Mouse (Mus musculus) kidney, adult 8-10 months (tissue): Measurements from ENCODE around the gene Anxa5.

Experiments
- DNase-seq, 2 experiments: peaks; one replicate each; pipeline ENCODE4 v3.0.0; 2022

Anxa5 gene

DNA sequence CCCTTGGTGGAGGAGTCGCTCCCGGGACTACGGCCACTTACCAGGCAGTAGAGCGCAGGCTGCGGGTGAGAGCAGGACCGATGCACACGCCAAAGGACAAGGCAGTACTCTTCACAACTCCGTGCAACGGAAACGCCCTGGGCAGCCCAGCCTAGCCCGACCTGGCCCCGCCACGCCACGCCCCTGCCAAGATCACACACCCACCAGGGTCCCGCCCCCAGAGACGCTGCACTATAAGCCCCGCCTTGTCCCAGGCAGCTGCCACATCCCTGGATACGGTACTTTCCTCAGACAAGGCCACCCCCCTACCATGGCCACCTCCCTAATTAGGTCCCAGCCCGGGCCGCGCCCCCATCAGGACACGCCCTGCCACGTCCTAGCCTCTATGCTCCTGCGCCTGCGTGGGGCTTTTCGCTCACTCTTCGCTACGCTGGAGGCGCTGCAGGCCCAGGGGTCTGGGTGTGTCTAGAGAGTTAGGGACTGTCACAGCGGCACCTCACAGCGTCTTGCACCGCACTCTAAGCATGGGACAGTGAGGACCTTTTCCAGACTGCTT is at the start of gene Anxa5, which contains the start of gene 1810062G17Rik:
Gene Anxa5 (minus strand): TSS at position 363 of the 556 bp plus-strand sequence.
Gene 1810062G17Rik (plus strand): TSS at position 406 of the 556 bp plus-strand sequence.
- peak; percentile 97 to 98 for DNase-seq

- DNase-seq, result no peak
Measured at GRCm38 (mm10) chr3:36524466-36524865, 48.8 kb upstream of the Anxa5 start.

DNA sequence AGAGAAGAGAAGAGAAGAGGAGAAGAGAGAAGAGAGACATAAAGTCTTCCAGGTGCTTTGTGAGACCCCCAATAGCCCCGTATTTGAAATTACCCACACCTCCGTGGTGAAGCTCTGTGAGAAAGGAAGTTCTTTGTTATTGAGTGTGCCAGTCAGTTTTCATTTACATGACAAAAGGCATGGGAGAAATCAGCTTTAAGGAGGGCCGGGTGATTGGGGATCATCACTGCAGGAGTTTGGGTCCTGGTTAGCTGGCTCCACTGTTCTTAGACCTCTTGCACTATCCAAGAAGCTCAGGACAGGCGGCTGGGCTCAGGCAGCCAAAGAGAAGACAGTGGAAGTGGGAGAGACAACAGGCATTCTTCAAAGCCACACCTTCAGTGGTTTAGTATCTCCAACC is 46.4 kb upstream of the Anxa5 start:
- DNase-seq, result no peak

- no peak for DNase-seq
Measured at GRCm38 (mm10) chr3:36521073-36522060, 45.7 kb upstream of the Anxa5 start, which contains the start of gene Gm11549. TSS of gene Gm11549 (minus strand) at chr3:36521813.

DNA sequence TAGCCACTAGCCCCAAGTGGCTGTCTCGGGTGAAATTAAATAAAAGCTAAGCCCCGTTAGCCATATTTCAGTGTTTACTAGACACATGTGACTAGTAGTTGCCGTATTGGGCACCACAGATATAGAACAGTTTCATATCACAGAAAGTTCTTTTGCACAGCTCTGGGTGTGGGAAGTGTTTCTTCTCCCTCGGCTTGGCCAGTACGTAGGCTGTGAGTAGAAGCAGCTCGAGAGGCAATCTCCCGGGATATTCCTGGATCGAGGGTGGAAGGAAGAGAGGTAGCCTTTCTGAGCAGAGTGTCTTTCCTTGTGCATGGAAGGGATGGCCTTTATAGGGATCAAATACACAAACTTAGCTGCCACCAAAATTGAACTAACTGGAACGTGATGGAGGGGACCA is 40.5 kb upstream of the Anxa5 start:
- no peak for DNase-seq

- DNase-seq, result no peak
Measured at GRCm38 (mm10) chr3:36511491-36511890, 35.8 kb upstream of the Anxa5 start.

GRCm38 (mm10) chr3:36505809-36506735 is 30.4 kb upstream of the Anxa5 start:
- DNase-seq, result no peak

DNA sequence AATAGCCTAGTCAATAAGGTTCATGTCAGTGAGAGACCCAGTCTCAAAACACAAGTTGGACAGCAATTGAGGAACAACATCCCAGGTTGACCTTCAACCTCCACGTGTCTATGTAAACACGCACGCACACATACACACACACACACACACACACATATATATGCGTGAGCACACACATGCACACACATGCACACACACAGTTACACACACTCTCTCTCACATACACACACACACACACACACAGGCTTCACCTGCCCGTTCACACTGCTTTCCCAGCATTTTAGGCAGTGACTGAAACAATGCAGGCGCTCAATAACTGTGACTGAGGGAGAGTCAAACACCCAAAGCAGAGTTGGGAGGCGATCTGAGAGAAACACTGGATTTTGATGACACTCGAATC is 29.6 kb upstream of the Anxa5 start:
- no peak for DNase-seq

DNA sequence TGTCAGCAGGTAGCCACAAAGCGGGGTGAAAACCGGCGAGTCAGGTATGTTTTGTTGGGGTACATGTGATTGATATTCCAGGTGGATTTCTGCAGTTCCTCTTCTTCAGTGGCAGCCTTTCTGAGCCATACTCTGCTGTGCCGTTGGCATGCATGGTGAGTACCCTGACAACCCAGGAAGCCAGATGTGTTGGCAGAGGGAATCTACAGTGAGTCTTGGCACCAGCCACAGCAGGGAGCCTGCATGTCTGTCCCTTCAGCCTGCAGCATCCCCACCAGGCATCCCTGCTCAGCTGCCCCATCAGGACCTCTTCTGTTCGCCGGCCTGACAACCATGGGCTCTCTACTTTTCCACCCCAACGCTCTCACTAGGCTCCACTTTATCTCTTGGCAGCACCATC is 25.9 kb upstream of the Anxa5 start:
- no peak for DNase-seq

DNA sequence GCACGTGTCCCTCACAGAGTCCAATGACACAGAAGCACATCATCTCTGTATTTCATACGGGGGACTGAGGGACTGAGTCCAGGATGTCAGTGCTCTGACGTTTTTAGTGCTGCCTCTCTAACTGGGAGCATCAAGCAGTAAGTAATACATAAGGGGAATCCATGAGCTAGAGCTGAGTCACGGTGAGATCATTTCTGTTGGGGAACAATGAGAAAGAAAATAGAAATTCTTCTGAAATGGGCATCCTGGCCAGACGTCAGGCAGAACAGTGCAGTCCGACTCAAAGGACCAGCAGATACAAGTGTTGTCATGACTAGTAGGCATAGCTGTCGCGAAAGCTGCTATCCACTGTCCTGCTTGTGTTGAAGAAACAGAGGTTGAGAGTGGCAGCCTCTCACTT is 25.3 kb upstream of the Anxa5 start:
- DNase-seq, result no peak

DNA sequence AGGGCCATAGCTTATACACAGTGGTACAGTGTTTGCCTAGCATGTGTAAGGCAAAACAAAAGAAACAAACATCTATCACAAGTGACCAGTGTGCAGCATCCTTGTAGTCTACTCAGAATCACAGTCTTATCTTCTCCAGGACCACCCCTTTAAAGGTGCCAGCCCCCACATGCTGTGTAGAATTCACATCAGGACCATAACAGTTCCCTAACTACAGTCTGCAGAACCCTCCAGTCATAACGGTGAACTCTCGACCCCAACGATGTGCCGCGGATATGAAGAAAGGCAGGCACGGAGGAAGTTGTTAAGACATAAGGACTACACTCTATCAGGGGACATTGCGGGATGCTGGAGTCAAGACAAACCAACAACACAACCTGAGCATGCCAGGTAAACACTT is 23.7 kb upstream of the Anxa5 start:
- no peak for DNase-seq

DNA sequence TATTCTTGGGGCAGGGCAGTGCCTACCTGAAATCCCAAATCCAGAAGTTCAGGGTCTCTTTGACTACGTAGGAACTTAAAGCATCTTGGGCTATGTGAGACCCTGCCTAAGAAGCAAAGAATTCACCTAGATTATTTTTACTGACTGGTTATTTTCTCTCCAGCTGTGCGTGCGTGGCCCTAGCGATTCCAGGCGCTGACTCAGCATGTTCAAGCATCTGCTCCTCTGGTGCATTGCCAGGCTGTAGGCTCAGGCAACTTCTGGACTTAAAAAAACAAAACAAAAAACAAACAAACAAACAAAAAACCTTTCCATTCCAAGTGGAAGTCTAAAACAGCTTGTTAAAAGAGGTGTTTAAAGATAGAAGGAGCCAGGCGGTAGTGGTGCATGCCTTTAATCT is 22.5 kb upstream of the Anxa5 start:
- no peak for DNase-seq

GRCm38 (mm10) chr3:36496746-36497145 is 21.1 kb upstream of the Anxa5 start:
- DNase-seq, result peak; percentile 34 to 57

DNA sequence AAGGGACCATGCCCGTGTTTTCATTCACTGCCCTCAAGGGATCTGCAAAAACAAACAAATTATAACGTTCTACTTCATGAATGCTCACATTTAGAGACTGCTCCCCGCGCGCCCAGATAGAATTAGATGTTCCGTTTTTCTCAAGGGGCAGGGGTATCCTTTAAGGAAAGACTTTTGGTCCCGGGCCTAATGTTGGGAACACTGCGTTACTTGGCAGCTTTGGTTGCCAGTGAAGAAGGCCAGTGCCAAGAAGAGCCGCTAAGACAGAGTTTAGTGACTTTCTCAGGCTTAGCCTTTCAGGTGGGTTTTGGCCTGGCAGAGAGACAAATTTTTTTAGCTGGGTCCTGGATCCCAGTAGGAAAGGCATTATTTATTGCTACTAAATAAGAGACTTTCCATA is 20.6 kb upstream of the Anxa5 start:
- DNase-seq, result no peak

DNA sequence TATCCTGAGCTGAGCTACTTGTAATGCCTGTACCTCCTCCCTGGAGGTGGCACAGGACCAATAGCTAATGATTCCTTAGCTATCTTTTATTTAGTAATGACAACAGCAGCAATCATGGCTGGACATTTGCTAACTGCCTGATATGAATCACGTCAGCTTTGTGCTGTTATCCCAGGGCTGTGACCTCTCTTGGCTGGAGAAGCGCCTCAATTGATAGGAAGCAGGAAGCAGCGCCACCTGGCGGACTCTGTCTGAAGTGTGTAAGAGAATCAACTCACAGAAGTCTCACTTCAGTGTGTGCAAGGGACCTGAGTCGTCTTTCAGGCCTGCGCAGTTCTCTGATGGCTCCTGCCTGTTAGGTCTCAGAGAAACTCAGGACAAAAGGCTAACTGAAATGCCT is 19.7 kb upstream of the Anxa5 start:
- DNase-seq, result peak; percentile 66 to 91

- DNase-seq, result no peak
Measured at GRCm38 (mm10) chr3:36494613-36495012, 18.9 kb upstream of the Anxa5 start.

GRCm38 (mm10) chr3:36493641-36494283 is 18.1 kb upstream of the Anxa5 start:
- DNase-seq, result no peak

DNA sequence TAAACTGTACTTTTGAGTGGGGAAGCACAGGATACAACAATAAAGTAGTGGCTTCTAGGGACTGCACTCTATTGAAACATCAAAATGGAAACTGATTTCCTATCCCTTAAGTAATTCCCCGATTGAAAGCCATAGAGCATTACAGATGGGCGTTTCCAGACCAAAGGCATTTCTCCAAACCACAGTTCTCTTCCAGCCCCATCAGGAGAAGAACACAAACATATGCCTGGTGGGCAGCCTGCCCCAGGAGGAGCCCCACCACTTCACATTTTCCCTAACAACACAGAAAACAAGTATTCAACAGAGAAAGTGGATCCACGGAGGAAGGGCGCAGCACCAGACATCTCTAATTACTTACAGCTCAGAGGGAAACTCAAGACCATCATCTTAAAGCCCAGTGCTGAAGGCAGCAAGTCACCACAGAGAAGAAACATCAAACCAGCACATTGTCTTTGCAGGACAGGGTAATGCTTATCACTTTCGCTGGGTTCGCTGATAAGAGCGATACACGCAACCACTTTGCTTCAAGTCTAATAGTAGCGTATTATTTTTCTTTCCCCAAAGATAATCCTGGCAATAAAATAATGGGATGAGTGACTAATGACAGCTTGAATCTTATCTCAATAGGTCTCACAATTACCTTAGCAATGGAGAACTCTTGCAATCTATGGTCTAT is 17.2 kb upstream of the Anxa5 start:
- DNase-seq, result no peak

DNA sequence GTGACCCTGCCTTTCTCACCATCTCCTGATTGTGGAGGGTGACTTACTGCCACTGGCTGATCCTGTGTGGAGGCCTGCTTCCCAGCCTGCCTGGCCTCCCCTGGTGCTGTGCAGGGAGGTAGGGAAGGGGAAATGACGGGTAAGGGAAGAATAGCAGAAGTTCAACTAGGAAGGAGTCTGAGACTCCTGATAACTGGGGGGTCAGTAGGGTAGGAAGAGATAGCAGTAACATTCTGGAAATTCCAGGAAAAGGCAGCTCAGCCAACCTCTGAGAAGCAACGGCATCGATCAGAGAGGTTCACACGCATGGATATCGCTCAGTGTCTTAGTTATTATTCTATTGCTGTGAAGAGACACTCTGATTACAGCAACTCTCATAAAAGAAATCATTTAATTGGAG is 15.8 kb upstream of the Anxa5 start:
- DNase-seq, result no peak

GRCm38 (mm10) chr3:36489590-36489910 is 13.9 kb upstream of the Anxa5 start:
- DNase-seq, result no peak

- DNase-seq, result no peak
Measured at GRCm38 (mm10) chr3:36488899-36489589, 13.3 kb upstream of the Anxa5 start.
